Mouse (Mus musculus): ENCODE results near the gene Sept1.

GRCm38 (mm10) chr7:127208553-127209438 is 24.1 kb downstream of the Sept1 start, which contains the start of gene Mylpf:
- TF ChIP-seq CTCF (IDR thresholded peaks at IDR 0.05 in 2 of 3, conservative IDR thresholded peaks at IDR 0.05 in 1 of 3; ENCODE audit: control insufficient read depth in 1 of 3, insufficient read depth in 1 of 3, low read depth in 2 of 3, low read length in 3 of 3, poor library complexity in 1 of 3, severe bottlenecking in 1 of 3) (peak; percentile 39 to 66 (median 62)), ETS1 (IDR thresholded peaks at IDR 0.05; ENCODE audit: low read depth, low read length) (no peak; the same call in 1 of the 2 replicates), POLR2A (IDR thresholded peaks at IDR 0.05; ENCODE audit: control insufficient read depth in 1 of 2, insufficient read depth in 1 of 2, low read depth in 1 of 2, low read length in 2 of 2, poor library complexity in 1 of 2) (peak; percentile 34 to 97; a peak in 2 of 4 replicates), USF2 (IDR thresholded peaks at IDR 0.05; ENCODE audit: borderline replicate concordance in 1 of 2, insufficient read depth in 1 of 2, low read depth in 1 of 2, low read length in 2 of 2) (no peak), MEF2A (IDR thresholded peaks at IDR 0.05; ENCODE audit: extremely low read depth, insufficient replicate concordance, low read depth, low read length, poor library complexity, severe bottlenecking) (peak; percentile 17; the same call in 1 of the 2 replicates), EP300 (IDR thresholded peaks at IDR 0.05; ENCODE audit: low read depth in 1 of 2, low read length in 2 of 2) (no peak; a peak in 1 of 4 replicates), MAFK (IDR thresholded peaks at IDR 0.05; ENCODE audit: borderline replicate concordance, low read depth, low read length) (no peak), GATA1 (IDR thresholded peaks at IDR 0.05; ENCODE audit: low read depth, low read length) (peak; percentile 75)

Measured in MEL (cell line).